Mouse (Mus musculus): Measurements from ENCODE around the gene Prss53. TPM values are rescaled to one million over a fixed set of nuclear protein-coding genes. Genes with fewer than 3 reads are reported as not detected.

Prss53 gene
- total RNA-seq (2022): 1 to 10 TPM; 2.0 to 4.0 (median 2.8) TPM

- no peak for DNase-seq (ENCODE audit: low spot score in 2 of 2)
Observed at GRCm38 (mm10) chr7:127890798-127891197, at the start of gene Prss53. Gene Prss53 (minus strand): TSS chr7:127890970.

GRCm38 (mm10) chr7:127936216-127936884, 45.6 kb upstream of the Prss53 start:
- DNase-seq (ENCODE audit: low spot score in 2 of 2): no peak

GRCm38 (mm10) chr7:127935748-127936159, 45.0 kb upstream of the Prss53 start:
- no peak for DNase-seq (ENCODE audit: low spot score in 2 of 2)

- DNase-seq (ENCODE audit: low spot score in 2 of 2): peak; percentile 92 to 96
Observed at GRCm38 (mm10) chr7:127935028-127935722, 44.4 kb upstream of the Prss53 start.

GRCm38 (mm10) chr7:127934075-127934474, 43.3 kb upstream of the Prss53 start:
- no peak for DNase-seq (ENCODE audit: low spot score in 2 of 2)

GRCm38 (mm10) chr7:127932273-127933031, 41.7 kb upstream of the Prss53 start:
- no peak for DNase-seq (ENCODE audit: low spot score in 2 of 2)

- DNase-seq (ENCODE audit: low spot score in 2 of 2): no peak
Observed at GRCm38 (mm10) chr7:127931351-127932135, 40.8 kb upstream of the Prss53 start.

- no peak for DNase-seq (ENCODE audit: low spot score in 2 of 2)
Observed at GRCm38 (mm10) chr7:127930636-127931035, 39.9 kb upstream of the Prss53 start.

- DNase-seq (ENCODE audit: low spot score in 2 of 2): no peak
Observed at GRCm38 (mm10) chr7:127929923-127930322, 39.2 kb upstream of the Prss53 start, which contains the start of gene Prss8. Gene Prss8 (minus strand): TSS chr7:127930104.

GRCm38 (mm10) chr7:127928596-127928995, 37.8 kb upstream of the Prss53 start:
- DNase-seq (ENCODE audit: low spot score in 2 of 2): no peak

- DNase-seq (ENCODE audit: low spot score in 2 of 2): no peak
Observed at GRCm38 (mm10) chr7:127927726-127928125, 37.0 kb upstream of the Prss53 start.

GRCm38 (mm10) chr7:127926846-127927245, 36.1 kb upstream of the Prss53 start:
- DNase-seq (ENCODE audit: low spot score in 2 of 2): no peak

GRCm38 (mm10) chr7:127926066-127926465, 35.3 kb upstream of the Prss53 start:
- no peak for DNase-seq (ENCODE audit: low spot score in 2 of 2)

- no peak for DNase-seq (ENCODE audit: low spot score in 2 of 2)
Observed at GRCm38 (mm10) chr7:127925252-127925651, 34.5 kb upstream of the Prss53 start.

- DNase-seq (ENCODE audit: low spot score in 2 of 2): no peak
Observed at GRCm38 (mm10) chr7:127923714-127924113, 32.9 kb upstream of the Prss53 start.

- no peak for DNase-seq (ENCODE audit: low spot score in 2 of 2)
Observed at GRCm38 (mm10) chr7:127922451-127923275, 31.9 kb upstream of the Prss53 start.

- no peak for DNase-seq (ENCODE audit: low spot score in 2 of 2)
Observed at GRCm38 (mm10) chr7:127921516-127921915, 30.7 kb upstream of the Prss53 start.

GRCm38 (mm10) chr7:127919290-127919689, 28.5 kb upstream of the Prss53 start:
- DNase-seq (ENCODE audit: low spot score in 2 of 2): no peak

- no peak for DNase-seq (ENCODE audit: low spot score in 2 of 2)
Observed at GRCm38 (mm10) chr7:127918203-127918602, 27.4 kb upstream of the Prss53 start.

GRCm38 (mm10) chr7:127915293-127915692, 24.5 kb upstream of the Prss53 start:
- DNase-seq (ENCODE audit: low spot score in 2 of 2): no peak
